Mouse (Mus musculus) lung, embryonic 15.5 days (tissue): ENCODE measurements around the gene G6pc3. TPM values are rescaled to one million over a fixed set of nuclear protein-coding genes. Genes with fewer than 3 reads are reported as not detected.
A peak's percentile ranks its signal among the peaks of the same experiment; 100 is the strongest.

Experiments used
- ATAC-seq: fragments of 200-750 bp; cut with Nextera tagmentation; 2 replicates; pipeline ENCODE4 v1.8.0; 2017; ENCODE audit warnings: moderate number of reproducible peaks, borderline replicate concordance; ENCODE audit not compliant: low FRiP score, low TSS enrichment; ENCODE audit errors: extremely low read depth
- H3K27ac ChIP-seq: fragments of 300-500 bp; sonication (generic); 2 replicates; pipeline ENCODE4 v1.5.1; 2015; ENCODE audit warnings: moderate library complexity, mild to moderate bottlenecking, inconsistent platforms
- H3K27me3 ChIP-seq: fragments of 300-500 bp; sonication (generic); 2 replicates; pipeline ENCODE4 v1.6.1; 2015; ENCODE audit warnings: inconsistent platforms
- H3K36me3 ChIP-seq: fragments of 300-500 bp; sonication (generic); 2 replicates; pipeline ENCODE4 v1.6.1; 2015; ENCODE audit warnings: inconsistent platforms
- H3K4me1 ChIP-seq: fragments of 300-500 bp; sonication (generic); 2 replicates; pipeline ENCODE4 v1.6.1; 2015; ENCODE audit warnings: inconsistent platforms
- H3K4me2 ChIP-seq: fragments of 300-500 bp; sonication (generic); 2 replicates; pipeline ENCODE4 v1.6.1; 2015; ENCODE audit warnings: inconsistent platforms, mild to moderate bottlenecking, moderate library complexity
- H3K4me3 ChIP-seq: fragments of 300-500 bp; sonication (generic); 2 replicates; pipeline ENCODE4 v1.5.1; 2015; ENCODE audit warnings: mild to moderate bottlenecking, inconsistent platforms
- H3K9ac ChIP-seq: fragments of 300-500 bp; sonication (generic); 2 replicates; pipeline ENCODE4 v1.6.1; 2015; ENCODE audit warnings: inconsistent platforms
- H3K9me3 ChIP-seq: fragments of 300-500 bp; sonication (generic); 2 replicates; pipeline ENCODE4 v1.6.1; 2016; ENCODE audit warnings: inconsistent platforms
- WGBS: fragments of 180-500 bp; shearing (Covaris S2); methylation state at CpG from one replicate; pipeline ENCODE4 v1.1.7; 2015; 5-methylcytosine and 5-hydroxymethylcytosine counted together
- polyA plus RNA-seq: library from polyadenylated mRNA; unstranded; fragments of >200 nt; fragmentation: Nextera tagmentation; extraction: Ambion mirVana; gene quantifications from 2 replicates; pipeline ENCODE4 v1.2.1, GENCODE M21; 2015

G6pc3 gene
- polyA plus RNA-seq, 1 experiment from 2014 or later: 33.3 TPM

DNA sequence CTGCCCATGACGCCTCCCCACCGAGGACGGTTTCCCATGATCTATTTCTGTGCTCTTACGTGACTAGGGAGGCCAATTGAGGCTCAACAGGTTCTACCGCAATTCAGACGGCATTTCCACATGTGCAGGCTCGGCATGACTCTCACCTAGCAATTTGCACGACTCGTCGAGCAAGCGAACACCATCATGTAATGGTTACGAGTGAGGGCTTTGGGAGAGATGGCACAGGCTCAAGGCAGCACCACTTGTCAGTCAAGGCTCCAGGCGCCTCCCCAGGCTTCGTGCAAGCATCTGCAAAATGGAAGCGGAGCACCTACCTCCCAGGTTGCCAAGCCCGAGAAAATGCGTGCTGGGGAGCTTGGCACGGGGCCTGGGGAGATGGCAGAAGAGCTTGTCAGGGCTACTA, 22.5 kb downstream of the G6pc3 start:
- WGBS: 36% methylated on average over 18 of the region's 18 CpGs
- Histone ChIP-seq H3K4me3 (no peak overlapping the region), H3K4me2 (no peak overlapping the region), H3K27me3 (no peaks in the 10 kb centered on the region), H3K9me3 (no peaks in the 10 kb centered on the region), H3K27ac (no peak overlapping the region), H3K4me1 (peaks cover 91% of the 10 kb centered on the region), H3K9ac (no peak overlapping the region), H3K36me3 (no peaks in the 10 kb centered on the region)
- ATAC-seq: no peak

DNA sequence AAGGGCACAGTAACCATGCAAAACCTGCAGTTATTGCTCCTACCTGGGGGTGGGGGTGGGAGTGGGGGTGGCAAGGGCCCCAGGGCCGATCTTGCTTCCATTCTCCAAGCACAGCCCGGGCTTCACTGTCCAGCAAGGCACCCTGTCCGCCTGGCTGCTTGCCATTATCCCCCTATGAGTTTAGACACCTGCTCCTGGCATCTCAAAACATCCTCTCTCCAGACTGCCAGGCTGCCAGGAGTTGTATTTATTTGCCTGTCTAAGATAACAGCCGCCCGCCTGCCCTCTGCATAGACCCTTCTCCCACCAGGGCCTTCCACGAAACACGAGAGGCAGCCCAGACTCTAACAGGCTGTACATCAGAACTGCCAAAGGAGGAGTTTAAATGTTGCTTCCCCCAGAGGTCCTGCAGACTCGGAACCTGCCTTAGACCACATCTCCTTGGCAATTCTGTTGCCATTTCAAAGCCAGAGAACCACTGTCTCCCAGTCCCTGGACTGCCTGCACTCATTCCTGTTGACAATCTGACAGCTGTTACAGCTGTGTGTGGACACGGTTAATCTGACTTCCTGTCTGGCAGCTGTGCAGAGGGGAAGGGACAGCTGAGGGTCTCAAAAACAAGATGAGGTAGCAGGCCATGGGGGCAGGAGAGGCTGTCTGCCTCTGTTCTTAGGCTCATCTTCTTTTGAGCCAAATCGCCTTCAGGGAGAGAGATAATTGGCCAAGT, 25.2 kb downstream of the G6pc3 start:
- H3K4me1 ChIP-seq: peaks cover 88% of the 10 kb centered on the region
- 25% methylated on average over 10 of the region's 10 CpGs for WGBS
- ATAC-seq: no peak
- peak overlapping the region; percentile 93 for H3K27ac ChIP-seq
- no peak overlapping the region for H3K9ac ChIP-seq
- no peaks in the 10 kb centered on the region for H3K36me3 ChIP-seq
- no peak overlapping the region for H3K4me3 ChIP-seq
- no peaks in the 10 kb centered on the region for H3K27me3 ChIP-seq
- peak overlapping the region; percentile 89 for H3K4me2 ChIP-seq
- H3K9me3 ChIP-seq: no peaks in the 10 kb centered on the region

DNA sequence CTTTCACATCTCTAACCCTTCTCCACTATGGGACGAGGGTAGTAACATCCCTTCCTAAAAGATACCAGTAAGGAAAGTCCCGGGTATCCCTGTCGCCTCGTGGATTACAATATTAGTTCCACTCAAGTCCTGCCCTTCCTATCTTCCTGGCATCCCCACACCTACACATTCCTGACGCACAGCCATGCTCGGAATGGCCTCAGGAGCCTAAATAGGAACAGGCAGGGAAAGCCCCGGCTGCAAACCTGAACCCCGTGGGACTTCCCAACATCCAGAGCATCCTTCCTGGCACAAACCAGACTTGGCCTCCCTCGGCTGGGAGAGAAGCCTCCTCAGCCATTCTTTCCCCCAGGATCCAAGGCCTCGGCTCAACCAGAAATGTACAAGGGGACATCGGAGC, 26.1 kb downstream of the G6pc3 start:
- no peaks in the 10 kb centered on the region for H3K27me3 ChIP-seq
- H3K27ac ChIP-seq: peak overlapping the region; percentile 93
- peak overlapping the region; percentile 18 for H3K9ac ChIP-seq
- 44% methylated on average over 11 of the region's 11 CpGs for WGBS
- peaks cover 88% of the 10 kb centered on the region for H3K4me1 ChIP-seq
- H3K4me3 ChIP-seq: peak overlapping the region; percentile 12
- H3K9me3 ChIP-seq: no peaks in the 10 kb centered on the region
- no peak for ATAC-seq
- H3K4me2 ChIP-seq: peak overlapping the region; percentile 89
- no peaks in the 10 kb centered on the region for H3K36me3 ChIP-seq

DNA sequence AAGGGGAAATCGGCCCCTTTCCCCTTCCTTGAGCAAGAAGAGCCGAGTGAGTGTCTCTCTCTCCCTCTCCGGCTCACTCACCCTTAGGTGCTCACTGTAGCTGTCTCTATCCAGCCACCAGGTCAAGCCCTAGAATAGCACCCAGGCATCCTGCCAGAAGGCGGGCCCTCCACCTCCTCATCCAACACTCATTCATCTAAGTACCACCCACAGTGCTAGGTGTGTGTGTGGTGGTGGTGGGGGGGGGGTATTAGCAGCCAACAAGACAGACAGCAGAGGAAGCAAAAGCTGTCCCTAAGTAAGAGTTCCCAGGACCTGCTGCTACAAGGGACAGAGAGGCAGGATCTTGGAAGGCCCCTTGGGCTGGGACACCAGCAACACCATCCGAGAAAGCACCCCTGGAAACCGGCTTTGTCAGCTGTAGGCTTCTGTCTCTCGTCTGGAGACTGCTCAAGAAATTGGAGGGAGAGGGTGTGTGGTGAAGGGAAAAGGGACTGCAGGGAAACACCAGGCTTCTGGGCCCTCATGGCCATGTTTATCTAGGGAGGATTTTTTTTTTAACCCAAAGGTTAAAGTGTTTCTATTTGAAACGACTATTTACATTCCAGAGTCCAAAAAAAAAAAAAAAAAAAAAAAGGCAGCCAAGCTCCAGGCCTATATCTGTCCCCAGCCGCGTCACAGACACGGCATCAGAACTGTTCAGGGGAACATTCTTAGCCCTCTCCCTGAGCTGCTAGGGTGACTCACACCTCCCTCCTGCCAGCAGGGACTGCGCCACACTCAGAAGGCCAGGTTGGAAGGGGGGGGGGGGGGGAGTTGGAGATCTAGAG, 26.9 kb downstream of the G6pc3 start:
- WGBS: 9% methylated on average over 12 of the region's 12 CpGs
- ATAC-seq: peak; percentile 77
- H3K4me1 ChIP-seq: peaks cover 90% of the 10 kb centered on the region
- peak overlapping the region; percentile 89 for H3K4me2 ChIP-seq
- H3K27ac ChIP-seq: peak overlapping the region; percentile 93
- no peaks in the 10 kb centered on the region for H3K27me3 ChIP-seq
- H3K9ac ChIP-seq: peak overlapping the region; percentile 51; the same call in 1 of the 2 replicates
- H3K9me3 ChIP-seq: no peaks in the 10 kb centered on the region
- H3K36me3 ChIP-seq: no peaks in the 10 kb centered on the region
- peak overlapping the region; percentile 50 for H3K4me3 ChIP-seq

DNA sequence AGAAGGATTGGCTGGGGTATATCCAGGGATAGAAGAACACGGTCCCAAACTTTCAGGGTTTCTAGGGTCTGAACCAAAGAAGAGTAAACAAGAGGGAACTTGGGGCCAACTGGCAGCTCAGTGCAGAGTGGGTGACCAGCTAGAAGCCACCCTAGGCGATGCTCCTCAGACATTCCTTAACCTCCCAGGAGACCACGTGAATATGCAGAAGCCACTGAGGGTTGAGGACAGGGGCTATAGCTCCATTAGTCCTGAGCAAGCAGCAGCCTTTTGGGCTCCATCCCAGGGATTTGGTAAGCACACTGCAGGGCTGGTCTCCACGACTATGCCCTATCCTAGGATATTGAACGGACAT, 27.4 kb downstream of the G6pc3 start:
- Histone ChIP-seq H3K4me1 (peaks cover 87% of the 10 kb centered on the region), H3K27me3 (no peaks in the 10 kb centered on the region), H3K36me3 (no peaks in the 10 kb centered on the region), H3K4me2 (peak overlapping the region; percentile 89), H3K4me3 (peak overlapping the region; percentile 50), H3K9me3 (no peaks in the 10 kb centered on the region), H3K27ac (peak overlapping the region; percentile 93), H3K9ac (peak overlapping the region; percentile 51; the same call in 1 of the 2 replicates)
- peak; percentile 7; the same call in 1 of the 2 replicates for ATAC-seq
- WGBS: 13% methylated on average over 5 of the region's 5 CpGs

DNA sequence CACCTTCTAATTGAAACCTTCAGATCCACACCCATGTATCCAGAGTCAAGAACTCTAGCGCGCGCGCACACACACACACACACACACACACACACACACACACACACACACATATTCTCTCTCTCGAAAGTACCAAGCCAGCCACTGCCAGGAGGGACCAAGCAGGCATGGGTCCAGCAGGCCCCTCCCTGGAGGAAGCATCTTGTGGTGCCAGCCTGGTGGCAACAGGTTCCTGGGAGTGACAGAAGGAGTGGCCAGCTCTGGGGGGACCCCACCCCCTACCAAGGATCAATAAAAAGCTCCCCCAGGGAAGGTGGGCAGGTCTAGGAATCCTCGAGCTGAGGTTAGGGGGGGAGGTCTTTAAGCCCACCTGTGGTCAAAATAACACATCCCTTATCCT, 28.0 kb downstream of the G6pc3 start:
- no peak for ATAC-seq
- peak overlapping the region; percentile 93 for H3K27ac ChIP-seq
- H3K4me2 ChIP-seq: peak overlapping the region; percentile 89
- H3K4me1 ChIP-seq: peaks cover 84% of the 10 kb centered on the region
- no peaks in the 10 kb centered on the region for H3K27me3 ChIP-seq
- peak overlapping the region; percentile 51; the same call in 1 of the 2 replicates for H3K9ac ChIP-seq
- H3K9me3 ChIP-seq: no peaks in the 10 kb centered on the region
- WGBS: 52% methylated on average over 6 of the region's 6 CpGs
- H3K4me3 ChIP-seq: peak overlapping the region; percentile 50
- no peaks in the 10 kb centered on the region for H3K36me3 ChIP-seq

DNA sequence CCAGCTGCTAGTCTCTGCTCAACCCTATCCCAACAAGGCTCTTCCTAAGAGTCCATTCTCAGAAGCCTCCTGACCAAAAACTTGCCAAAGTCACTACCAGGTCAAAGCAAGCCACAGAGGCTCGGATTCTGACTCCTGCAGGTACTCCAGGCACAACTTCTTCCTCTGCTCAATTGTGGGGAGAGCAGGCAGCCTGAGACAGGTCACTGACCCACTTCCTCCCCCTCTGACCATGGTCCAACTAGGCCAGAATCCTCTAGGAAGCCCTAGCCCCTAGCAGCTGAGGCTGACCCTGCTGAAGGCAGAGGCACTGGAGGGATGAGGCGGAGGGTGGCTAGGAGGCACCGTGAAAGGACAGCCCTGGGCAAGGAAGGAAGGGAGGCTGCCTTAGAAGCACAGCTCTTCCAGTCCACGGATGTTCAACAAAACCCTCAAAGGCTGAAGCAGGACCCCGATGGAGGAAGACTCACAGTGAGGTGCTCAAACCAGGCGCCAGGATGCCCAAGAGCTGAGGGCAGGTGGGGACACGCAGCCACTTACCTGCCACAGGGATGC, 28.5 kb downstream of the G6pc3 start:
- peak overlapping the region; percentile 93 for H3K27ac ChIP-seq
- H3K36me3 ChIP-seq: no peaks in the 10 kb centered on the region
- H3K4me1 ChIP-seq: peaks cover 85% of the 10 kb centered on the region
- peak overlapping the region; percentile 51 for H3K9ac ChIP-seq
- no peaks in the 10 kb centered on the region for H3K27me3 ChIP-seq
- peak overlapping the region; percentile 50 for H3K4me3 ChIP-seq
- ATAC-seq: no peak
- 39% methylated on average over 7 of the region's 7 CpGs for WGBS
- H3K9me3 ChIP-seq: no peaks in the 10 kb centered on the region
- H3K4me2 ChIP-seq: peak overlapping the region; percentile 89

DNA sequence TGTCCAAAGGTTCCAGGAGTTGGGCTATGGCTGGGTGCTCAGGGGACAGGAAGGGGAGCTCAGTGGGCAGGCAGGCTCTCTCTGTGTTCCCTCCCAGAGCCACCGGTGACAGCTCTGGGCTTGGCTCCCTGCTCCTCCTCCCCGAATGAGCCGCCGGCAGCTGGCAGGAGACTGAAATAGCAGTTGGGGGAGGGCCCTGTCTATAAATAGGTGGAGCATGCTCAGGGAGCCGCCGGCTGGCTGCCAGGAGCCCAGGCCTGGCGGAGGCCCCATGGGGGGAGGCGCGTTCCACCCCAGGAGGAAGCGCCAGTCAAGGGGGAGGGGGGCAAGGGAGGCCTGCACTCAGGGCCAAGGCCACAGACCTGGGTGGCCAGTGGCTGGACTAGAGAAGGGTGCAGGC, 29.4 kb downstream of the G6pc3 start:
- H3K9ac ChIP-seq: peak overlapping the region; percentile 51
- no peaks in the 10 kb centered on the region for H3K36me3 ChIP-seq
- 0% methylated on average over 10 of the region's 10 CpGs for WGBS
- H3K4me1 ChIP-seq: peaks cover 86% of the 10 kb centered on the region
- H3K4me2 ChIP-seq: peak overlapping the region; percentile 89
- no peaks in the 10 kb centered on the region for H3K27me3 ChIP-seq
- H3K27ac ChIP-seq: peak overlapping the region; percentile 93
- H3K9me3 ChIP-seq: no peaks in the 10 kb centered on the region
- peak; percentile 84 for ATAC-seq
- H3K4me3 ChIP-seq: peak overlapping the region; percentile 50

DNA sequence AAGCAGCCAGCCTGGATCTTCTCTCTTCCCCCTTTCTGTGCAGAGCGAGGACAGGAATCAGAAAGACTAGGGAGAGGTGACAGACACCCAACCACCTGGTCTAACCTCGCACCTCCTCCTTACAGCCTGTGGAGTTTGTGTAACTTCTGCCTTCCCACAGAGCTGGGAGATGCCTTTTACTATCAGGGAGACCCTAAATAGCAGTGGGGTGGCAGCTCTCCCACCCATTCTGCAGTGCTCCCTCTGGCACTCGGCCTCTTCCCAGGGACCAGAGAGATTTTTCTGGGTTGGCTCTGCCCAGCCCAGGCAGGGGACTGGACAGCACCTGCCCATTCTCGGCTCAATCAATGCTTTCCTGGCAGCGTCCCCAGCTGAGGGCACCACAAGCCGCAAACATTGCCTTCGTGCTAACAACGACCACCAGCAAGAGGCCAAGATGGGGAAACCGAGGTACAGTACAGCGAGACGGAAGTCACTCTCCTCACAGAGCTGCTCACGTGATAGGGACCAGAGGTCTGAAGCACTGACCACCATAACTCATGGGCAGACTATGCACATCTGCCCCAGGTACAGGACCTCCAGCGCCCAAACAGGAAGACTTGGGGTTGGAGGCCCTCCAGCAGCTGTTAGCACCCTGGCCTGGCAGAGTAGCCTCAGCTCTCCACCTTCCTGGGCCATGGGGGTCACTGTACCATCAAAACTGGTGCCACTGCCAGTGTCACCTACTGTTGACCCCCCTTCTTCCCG, 30.0 kb downstream of the G6pc3 start:
- peak overlapping the region; percentile 50 for H3K4me3 ChIP-seq
- WGBS: 47% methylated on average over 14 of the region's 14 CpGs
- no peak for ATAC-seq
- H3K4me2 ChIP-seq: peak overlapping the region; percentile 89
- no peaks in the 10 kb centered on the region for H3K27me3 ChIP-seq
- no peaks in the 10 kb centered on the region for H3K36me3 ChIP-seq
- peak overlapping the region; percentile 87 for H3K27ac ChIP-seq
- H3K4me1 ChIP-seq: peaks cover 85% of the 10 kb centered on the region
- no peaks in the 10 kb centered on the region for H3K9me3 ChIP-seq
- H3K9ac ChIP-seq: 0 out of 2 replicates have a peak overlapping the region, but pooled peaks have one; percentile 51

DNA sequence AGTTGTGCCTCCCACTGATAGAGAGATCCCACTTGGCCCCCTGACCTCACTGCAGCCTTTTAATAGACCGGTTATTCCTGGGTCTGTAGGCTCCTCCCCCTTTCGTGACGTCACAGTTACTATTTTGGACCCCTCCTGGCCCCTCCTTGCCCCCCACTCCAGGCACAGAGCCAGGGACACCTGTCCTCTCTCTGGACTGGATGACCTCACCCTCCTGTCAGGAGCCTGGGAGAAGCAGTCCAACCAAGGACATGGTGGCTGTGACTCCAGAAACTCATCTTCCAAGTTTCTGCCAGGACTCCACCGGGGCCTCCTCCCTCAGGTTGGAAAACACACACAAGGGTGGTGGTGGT, 30.6 kb downstream of the G6pc3 start:
- Histone ChIP-seq H3K4me2 (no peak overlapping the region), H3K4me3 (no peak overlapping the region), H3K27ac (peak overlapping the region; percentile 87; the same call in 1 of the 2 replicates), H3K27me3 (no peaks in the 10 kb centered on the region), H3K9me3 (no peaks in the 10 kb centered on the region), H3K9ac (no peak overlapping the region), H3K36me3 (no peaks in the 10 kb centered on the region), H3K4me1 (peaks cover 85% of the 10 kb centered on the region)
- 40% methylated on average over 4 of the region's 4 CpGs for WGBS
- ATAC-seq: no peak

DNA sequence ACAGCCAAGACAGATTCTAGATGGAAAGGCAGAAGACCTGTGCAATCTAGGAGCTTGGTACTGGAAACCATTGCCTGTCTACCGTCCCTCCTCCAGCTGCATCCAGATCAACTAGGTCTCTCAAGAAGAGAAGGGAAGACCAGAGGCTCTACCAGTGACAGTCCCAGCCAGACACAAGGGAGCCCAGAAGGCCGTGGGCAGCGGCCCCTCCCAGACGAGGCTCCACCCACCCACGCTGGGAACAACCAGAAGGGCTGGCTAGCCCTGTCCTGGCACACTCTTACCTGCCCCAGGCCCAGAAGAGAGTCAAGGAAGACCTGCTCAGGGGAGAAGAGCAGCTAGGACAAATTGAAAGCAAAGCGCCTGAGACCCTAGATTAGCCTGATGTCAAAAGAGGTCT, 31.0 kb downstream of the G6pc3 start:
- H3K27ac ChIP-seq: no peak overlapping the region
- H3K27me3 ChIP-seq: no peaks in the 10 kb centered on the region
- no peak for ATAC-seq
- H3K9ac ChIP-seq: no peak overlapping the region
- peaks cover 85% of the 10 kb centered on the region for H3K4me1 ChIP-seq
- 55% methylated on average over 6 of the region's 6 CpGs for WGBS
- H3K9me3 ChIP-seq: no peaks in the 10 kb centered on the region
- no peak overlapping the region for H3K4me2 ChIP-seq
- no peaks in the 10 kb centered on the region for H3K36me3 ChIP-seq
- H3K4me3 ChIP-seq: no peak overlapping the region
